ENCODE assay signal across 29 mouse cellular contexts in genomic region chr13:53188935-53189334, GRCm38 (mm10).
DNase-seq lines count a peak whose midpoint lies in the region; ATAC-seq lines count a peak whose summit lies in the region.
"Had no signal": no experiment of that assay in that cellular context is flagged by ENCODE, and none has a peak within 500 bp of the region (broad histone marks: within the 10 kb centered on the region; RNA-seq: fewer than 3 reads in every experiment).

No protein-coding gene starts in this region.

- no peak overlapping the region for H3K9ac ChIP-seq in kidney, embryonic 14.5 days (ENCODE audit: low read depth, low read length)
- H3K9ac ChIP-seq in embryonic facial prominence, embryonic 13.5 days, result no peak overlapping the region
- no peak overlapping the region for H3K9ac ChIP-seq in stomach, embryonic 15.5 days
- H3K9ac ChIP-seq: embryonic facial prominence, embryonic 15.5 days; forebrain, embryonic 12.5 days; forebrain, postnatal 0 days; heart, embryonic 12.5 days; hindbrain, embryonic 15.5 days; liver, embryonic 15.5 days; lung, embryonic 15.5 days; midbrain, embryonic 13.5 days had no signal

- ATAC-seq in kidney, embryonic 14.5 days (ENCODE audit: low FRiP score, low TSS enrichment), result no peak
- no peak for ATAC-seq in embryonic facial prominence, embryonic 13.5 days (ENCODE audit: insufficient number of reproducible peaks, insufficient read depth, low FRiP score, low TSS enrichment, low read depth)
- ATAC-seq in stomach, embryonic 15.5 days (ENCODE audit: insufficient read depth, low FRiP score, low read depth), result peak; percentile 73
- ATAC-seq: forebrain, postnatal 0 days; inflammation-experienced regulatory T-cells, adult 6 months; midbrain, embryonic 13.5 days; Patski had no signal

- H3K9me3 ChIP-seq in kidney, embryonic 14.5 days (ENCODE audit: control insufficient read depth, low read length), result 0 out of 2 replicates have a peak, but pooled peaks cover 2% of the 10 kb centered on the region
- no peaks in the 10 kb centered on the region for H3K9me3 ChIP-seq in embryonic facial prominence, embryonic 13.5 days
- no peaks in the 10 kb centered on the region for H3K9me3 ChIP-seq in limb, embryonic 10.5 days (replicated peaks)
- H3K9me3 ChIP-seq in stomach, embryonic 15.5 days, result no peaks in the 10 kb centered on the region
- H3K9me3 ChIP-seq: embryonic facial prominence, embryonic 15.5 days; forebrain, embryonic 12.5 days; hindbrain, embryonic 10.5 days; hindbrain, embryonic 15.5 days; liver, embryonic 15.5 days; lung, embryonic 15.5 days; midbrain, embryonic 13.5 days had no signal

- no peak overlapping the region for H3K4me3 ChIP-seq in kidney, embryonic 14.5 days (ENCODE audit: low read length)
- H3K4me3 ChIP-seq in embryonic facial prominence, embryonic 13.5 days, result no peak overlapping the region
- H3K4me3 ChIP-seq in limb, embryonic 10.5 days, result no peak overlapping the region
- H3K4me3 ChIP-seq in stomach, embryonic 15.5 days (replicated peaks), result no peak overlapping the region
- H3K4me3 ChIP-seq: embryonic facial prominence, embryonic 15.5 days; forebrain, embryonic 12.5 days; heart, adult 2 months; heart, embryonic 12.5 days; hindbrain, embryonic 10.5 days; hindbrain, embryonic 15.5 days; left cerebral cortex, adult 2 months; liver, embryonic 15.5 days; lung, embryonic 15.5 days; midbrain, embryonic 13.5 days had no signal

- no peaks in the 10 kb centered on the region for H3K27me3 ChIP-seq in kidney, embryonic 14.5 days (ENCODE audit: control insufficient read depth, insufficient read depth, low read length)
- no peaks in the 10 kb centered on the region for H3K27me3 ChIP-seq in embryonic facial prominence, embryonic 13.5 days
- no peaks in the 10 kb centered on the region for H3K27me3 ChIP-seq in limb, embryonic 10.5 days (ENCODE audit: low read depth, poor library complexity, severe bottlenecking)
- no peaks in the 10 kb centered on the region for H3K27me3 ChIP-seq in stomach, embryonic 15.5 days (replicated peaks)
- H3K27me3 ChIP-seq: embryonic facial prominence, embryonic 15.5 days; forebrain, embryonic 12.5 days; heart, embryonic 12.5 days; hindbrain, embryonic 15.5 days; liver, embryonic 15.5 days; lung, embryonic 15.5 days; midbrain, embryonic 13.5 days had no signal

- DNase-seq in kidney, postnatal 25 days, result no peak
- DNase-seq in limb, embryonic 10.5 days (ENCODE audit: low spot score), result no peak
- DNase-seq in urinary bladder, postnatal 36 days (ENCODE audit: low spot score in 2 of 2), result no peak
- no peak for DNase-seq in ovary, postnatal 36 days (ENCODE audit: low spot score)
- DNase-seq: adrenal gland, postnatal 10 days; cerebellum, adult 11 months; cerebellum, adult 9-11 months; embryo, embryonic 11 days; forebrain, postnatal 0 days; heart, adult 2 months; kidney, adult 9 months; retina, postnatal 1 day; right cerebral cortex, postnatal 14 days; thymus, postnatal 4 days had no signal

- WGBS in kidney, embryonic 14.5 days, result 39% methylated on average over 10 of the region's 10 CpGs
- WGBS in embryonic facial prominence, embryonic 13.5 days, result 79% methylated on average over 10 of the region's 10 CpGs
- WGBS in limb, embryonic 10.5 days, result 62% methylated on average over 10 of the region's 10 CpGs
- whole genome bisulfite sequencing in stomach, embryonic 15.5 days, result 19% methylated on average over 10 of the region's 10 CpGs

- H3K36me3 ChIP-seq in kidney, embryonic 14.5 days (ENCODE audit: control insufficient read depth, insufficient read depth, low read length), result no peaks in the 10 kb centered on the region
- no peaks in the 10 kb centered on the region for H3K36me3 ChIP-seq in embryonic facial prominence, embryonic 13.5 days
- peaks cover 20% of the 10 kb centered on the region for H3K36me3 ChIP-seq in limb, embryonic 10.5 days
- H3K36me3 ChIP-seq in stomach, embryonic 15.5 days, result no peaks in the 10 kb centered on the region
- H3K36me3 ChIP-seq: embryonic facial prominence, embryonic 15.5 days; forebrain, embryonic 12.5 days; heart, embryonic 12.5 days; hindbrain, embryonic 15.5 days; liver, embryonic 15.5 days; lung, embryonic 15.5 days; midbrain, embryonic 13.5 days had no signal

- H3K27ac ChIP-seq in kidney, embryonic 14.5 days (ENCODE audit: low read depth, low read length), result peak overlapping the region; percentile 67
- 0 out of 2 replicates have a peak overlapping the region, but pooled peaks have one; percentile 64 for H3K27ac ChIP-seq in embryonic facial prominence, embryonic 13.5 days
- H3K27ac ChIP-seq in limb, embryonic 10.5 days, result peak overlapping the region; percentile 80
- H3K27ac ChIP-seq in stomach, embryonic 15.5 days, result peak overlapping the region; percentile 51; the same call in 1 of the 2 replicates
- H3K27ac ChIP-seq: embryonic facial prominence, embryonic 15.5 days; forebrain, embryonic 12.5 days; heart, adult 2 months; hindbrain, embryonic 15.5 days; left cerebral cortex, adult 2 months; liver, embryonic 15.5 days; lung, embryonic 15.5 days; macrophage; midbrain, embryonic 13.5 days had no signal

- no peak overlapping the region for H3K4me2 ChIP-seq in kidney, embryonic 14.5 days (replicated peaks; ENCODE audit: low read depth, low read length)
- no peak overlapping the region for H3K4me2 ChIP-seq in embryonic facial prominence, embryonic 13.5 days
- peak overlapping the region; percentile 5; the same call in 1 of the 2 replicates for H3K4me2 ChIP-seq in stomach, embryonic 15.5 days
- H3K4me2 ChIP-seq: embryonic facial prominence, embryonic 15.5 days; forebrain, embryonic 12.5 days; heart, embryonic 12.5 days; hindbrain, embryonic 15.5 days; liver, embryonic 15.5 days; lung, embryonic 15.5 days; midbrain, embryonic 13.5 days had no signal

- H3K4me1 ChIP-seq in kidney, embryonic 14.5 days (ENCODE audit: control insufficient read depth, insufficient read depth, low read length), result peaks cover 25% of the 10 kb centered on the region
- peaks cover 44% of the 10 kb centered on the region for H3K4me1 ChIP-seq in embryonic facial prominence, embryonic 13.5 days
- H3K4me1 ChIP-seq in limb, embryonic 10.5 days, result peaks cover 81% of the 10 kb centered on the region
- peaks cover 26% of the 10 kb centered on the region for H3K4me1 ChIP-seq in stomach, embryonic 15.5 days
- H3K4me1 ChIP-seq: hindbrain, embryonic 15.5 days; liver, embryonic 15.5 days; midbrain, embryonic 13.5 days had no signal
